Mouse (Mus musculus) right cerebral cortex, postnatal 10 days (tissue): ENCODE measurements at regions not wholly inside any gene's neighbourhood (a gene's known extent, or its start where the extent isn't known, plus 50 kb on each side); places are given as distances from the start of the nearest gene placed in this dataset.

Source experiments
- DNase-seq, 2 experiments: peaks; one replicate each; pipeline ENCODE4 v3.0.0; 2021; ENCODE audit warnings: low spot score in 2 of 2

DNA sequence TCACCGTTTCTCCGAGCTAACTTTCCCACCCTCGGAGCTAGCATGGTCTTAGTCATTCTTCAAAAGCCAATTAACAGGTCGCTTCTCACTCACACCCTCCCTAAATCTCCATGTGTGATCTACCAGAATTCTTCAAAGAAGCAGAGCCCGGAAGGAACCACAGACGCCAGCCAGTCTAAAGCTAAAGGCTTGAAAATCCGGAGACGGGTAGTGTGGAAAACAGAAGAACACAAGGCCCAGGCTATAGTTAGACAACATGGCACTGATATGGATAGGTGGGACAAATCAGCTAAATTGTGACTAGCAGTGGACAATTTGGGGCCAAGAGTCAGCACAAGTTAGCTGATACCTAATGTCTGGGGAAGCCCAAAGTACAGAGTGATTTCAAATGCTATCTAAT lies 387.0 kb upstream of the Trpc7 start:
- no peak for DNase-seq

DNA sequence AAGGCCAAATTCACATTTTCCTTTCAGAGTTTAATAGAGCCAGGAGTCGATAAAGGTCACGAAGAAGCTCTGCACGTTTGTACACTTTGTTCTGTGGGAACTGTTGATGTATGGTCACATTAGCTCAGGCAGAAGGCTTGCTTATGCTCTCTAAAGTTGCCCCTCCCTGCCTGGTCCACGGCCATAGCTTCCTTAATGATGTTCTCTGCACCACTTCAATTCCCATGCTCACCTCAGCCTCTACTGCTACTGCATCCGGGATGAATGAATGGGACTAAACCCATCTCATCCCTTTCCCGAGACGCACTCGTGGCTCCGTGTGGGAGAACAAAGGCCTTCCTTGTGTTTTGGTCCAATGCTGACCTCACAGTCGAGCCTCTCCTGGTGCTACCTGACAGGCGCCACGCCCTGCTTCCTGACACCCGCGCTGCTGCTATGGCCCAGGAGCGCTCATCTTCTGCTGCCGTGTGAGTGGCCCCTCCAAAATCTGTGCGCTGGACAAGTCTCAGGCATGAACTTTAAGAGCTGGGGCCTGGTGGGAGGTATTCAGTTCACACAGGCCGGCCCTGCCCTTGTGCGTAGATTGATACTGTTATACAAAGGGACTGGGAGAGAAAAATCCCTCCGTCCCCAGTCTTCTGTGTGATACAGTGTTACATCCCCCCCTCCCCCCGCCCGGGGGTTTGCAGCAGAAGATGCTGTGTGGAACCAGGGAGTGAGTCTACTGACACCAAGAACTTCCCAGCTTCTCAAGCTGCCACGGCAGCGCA lies 386.3 kb upstream of the Trpc7 start:
- DNase-seq: no peak

DNA sequence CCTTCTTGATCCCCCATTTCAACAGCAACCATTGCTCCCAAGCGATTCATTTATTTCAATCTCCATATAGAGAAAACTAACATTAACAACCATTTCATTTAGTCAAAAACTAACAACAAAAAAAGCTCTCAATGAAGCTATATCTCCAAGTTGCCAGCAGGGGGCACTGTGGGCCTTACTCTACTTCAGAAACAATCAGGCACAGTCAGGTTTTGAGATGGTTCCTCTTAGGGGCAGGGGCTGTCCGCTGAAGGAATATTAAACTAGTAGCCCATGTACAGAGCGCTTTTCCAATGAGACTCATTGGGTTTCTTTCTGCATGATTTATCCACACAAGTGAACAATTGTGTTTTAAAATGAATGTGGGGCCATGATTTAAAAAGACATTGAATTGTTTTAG lies 385.7 kb upstream of the Trpc7 start:
- peak; percentile 73 to 82 for DNase-seq

DNA sequence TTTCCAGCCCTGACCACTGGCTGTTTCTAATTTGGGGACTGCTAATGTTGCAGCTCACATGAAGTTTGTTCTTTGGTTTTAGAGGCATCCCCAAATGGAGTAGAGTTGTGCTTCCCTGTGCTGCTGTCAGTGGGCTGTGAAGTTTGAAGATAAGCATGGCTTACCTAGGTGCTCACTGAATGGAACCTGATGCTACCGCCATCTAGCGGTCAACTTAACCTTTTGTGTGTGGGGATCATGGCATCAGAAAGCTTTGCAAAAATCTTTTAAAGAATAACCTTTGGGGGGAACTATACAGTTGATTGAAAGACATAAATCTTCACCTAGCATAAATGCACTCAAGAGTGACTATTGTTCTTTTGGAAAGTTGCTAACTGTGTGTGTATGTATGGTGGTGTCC lies 382.8 kb upstream of the Trpc7 start:
- no peak for DNase-seq

DNA sequence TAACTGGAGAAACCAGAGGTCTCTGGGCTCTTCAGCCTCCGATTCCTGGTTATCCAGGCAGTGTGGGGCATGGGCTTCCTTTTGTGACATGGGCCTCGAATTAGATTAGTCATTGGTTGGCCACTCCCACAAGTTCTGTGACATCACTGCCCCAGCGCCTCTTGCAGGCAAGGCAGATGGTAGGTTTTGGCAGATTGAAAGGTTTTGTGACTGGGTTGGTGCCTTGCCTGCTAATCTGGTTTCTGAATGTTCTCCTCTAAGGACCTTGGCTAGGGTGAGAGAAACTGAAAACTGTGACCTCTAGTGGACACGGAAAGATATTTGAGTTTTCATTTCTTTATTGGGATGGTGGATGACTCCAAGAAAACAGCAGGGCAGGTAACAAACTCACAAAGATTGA lies 381.3 kb upstream of the Trpc7 start:
- DNase-seq: no peak

DNA sequence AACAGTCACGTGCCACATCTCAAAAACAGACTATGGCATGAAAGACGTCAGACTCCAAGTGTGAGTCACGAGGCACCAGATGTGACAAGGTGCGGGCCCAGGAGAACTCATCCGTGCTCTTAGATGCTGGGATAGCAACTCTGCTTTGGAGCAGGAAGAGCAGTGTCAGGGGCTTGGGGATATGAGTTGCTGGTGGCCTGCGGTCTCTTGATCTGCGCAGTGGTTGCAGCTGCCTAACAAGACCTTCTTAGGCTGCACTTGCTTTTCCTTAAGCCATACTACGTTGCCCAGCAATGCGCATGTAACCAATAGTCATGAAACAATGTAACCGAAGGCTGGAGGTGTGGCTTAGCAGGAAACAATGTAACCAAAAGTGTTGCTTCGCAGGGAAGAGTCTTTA lies 380.1 kb upstream of the Trpc7 start:
- no peak for DNase-seq

GRCm38 (mm10) chr13:57273593-57273992 lies 377.8 kb upstream of the Trpc7 start:
- no peak for DNase-seq

DNA sequence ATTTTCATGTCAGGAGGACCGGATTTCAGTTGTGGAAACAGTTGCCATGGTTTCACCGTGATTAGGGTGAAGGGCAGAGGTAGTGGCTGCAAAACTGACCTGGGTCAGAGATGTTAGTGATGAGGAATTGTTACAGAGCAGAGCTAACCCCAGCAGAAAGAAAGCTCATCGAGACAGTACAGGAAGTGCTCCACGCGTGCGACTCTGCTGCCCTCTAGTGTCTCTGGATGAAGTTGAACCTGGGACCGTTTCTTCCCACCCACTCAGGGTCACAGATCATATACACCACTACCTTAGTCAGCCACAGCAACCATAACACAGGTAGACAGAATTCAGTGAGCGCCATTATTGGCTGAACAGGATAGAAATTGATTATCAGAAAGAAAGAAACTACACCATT lies 373.8 kb upstream of the Trpc7 start:
- DNase-seq: peak; percentile 34 to 57

GRCm38 (mm10) chr13:57259920-57260319 lies 364.1 kb upstream of the Trpc7 start:
- peak; percentile 79 to 87 for DNase-seq

- no peak for DNase-seq
Measured at GRCm38 (mm10) chr13:57259474-57259873, 363.7 kb upstream of the Trpc7 start.

DNA sequence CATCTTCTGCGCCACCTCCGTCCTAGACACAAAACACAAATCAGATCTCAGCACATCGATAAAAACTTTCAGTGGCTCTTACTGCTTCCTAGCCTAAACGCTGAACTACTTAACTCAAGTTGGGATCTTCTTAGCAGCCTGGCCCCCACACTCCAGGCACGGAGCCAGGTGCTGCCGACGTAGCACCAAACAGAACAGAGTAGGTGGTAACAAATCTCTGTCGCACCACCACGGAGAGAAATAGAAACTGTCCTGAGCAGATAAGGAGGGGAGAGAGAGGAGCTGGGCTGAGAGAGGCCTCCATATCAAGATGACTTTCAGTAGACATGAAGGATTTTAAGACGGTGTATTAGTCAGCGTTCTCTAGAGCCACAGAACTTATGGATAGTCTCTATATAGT lies 360.1 kb upstream of the Trpc7 start:
- DNase-seq: peak; percentile 47 to 51

GRCm38 (mm10) chr13:57249851-57250250 lies 354.1 kb upstream of the Trpc7 start:
- no peak for DNase-seq

- no peak for DNase-seq
Measured at GRCm38 (mm10) chr13:57249401-57249800, 353.6 kb upstream of the Trpc7 start.

DNA sequence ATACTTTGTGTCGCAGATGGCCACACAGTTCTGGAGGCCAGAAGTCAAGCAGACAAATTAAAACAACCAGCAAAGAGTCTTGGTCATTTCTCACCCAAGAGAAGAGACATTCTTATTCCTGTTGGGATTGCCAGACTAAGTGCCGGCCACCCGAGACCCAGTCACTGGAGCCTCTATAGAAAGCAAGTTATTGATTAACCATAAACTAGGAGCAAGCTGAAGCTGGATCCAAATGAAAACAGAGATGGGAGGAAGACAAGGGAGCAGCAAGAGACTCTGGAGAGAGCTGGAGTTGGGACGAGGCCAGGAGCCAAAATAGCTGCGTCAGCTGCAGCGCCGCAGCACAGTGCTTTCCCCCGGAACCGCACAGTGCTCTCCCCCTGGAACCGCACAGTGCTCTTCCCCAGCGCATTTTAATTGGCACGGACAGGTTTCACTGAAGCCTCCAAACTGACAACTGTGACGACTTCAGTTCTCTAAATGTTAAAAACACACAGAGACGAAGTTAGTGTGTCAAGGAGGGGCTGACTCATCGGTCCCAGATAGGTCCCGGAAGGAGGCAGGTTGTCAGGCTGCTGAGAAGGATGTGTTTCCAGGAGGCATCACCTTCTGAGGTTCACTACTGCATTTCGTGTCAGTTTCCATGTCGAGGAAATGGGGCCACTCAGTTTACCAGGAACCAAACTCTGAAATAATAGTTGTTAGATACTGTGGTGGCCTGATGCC lies 350.6 kb upstream of the Trpc7 start:
- peak in 1 of 2 experiments; percentile 39 for DNase-seq

DNA sequence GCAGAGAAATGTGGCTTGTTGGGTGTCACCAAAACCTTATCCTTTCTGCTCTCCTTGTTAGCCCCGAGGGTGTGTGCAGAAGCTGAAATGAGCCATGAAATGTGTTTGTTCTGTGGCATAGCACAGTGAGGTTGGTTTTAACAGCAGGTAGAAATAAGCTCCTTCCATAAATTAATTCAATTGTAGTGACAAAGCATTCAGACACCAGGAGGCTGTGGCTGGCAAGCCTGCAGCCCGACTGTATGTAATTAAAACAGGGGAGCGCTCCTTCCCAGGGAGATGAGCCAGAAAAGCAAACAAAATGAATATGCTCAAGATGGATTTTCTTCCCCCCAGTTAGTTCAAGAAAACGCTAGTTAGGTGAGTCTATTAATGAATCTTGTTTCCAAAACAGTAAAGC lies 341.1 kb upstream of the Trpc7 start:
- DNase-seq: peak in 1 of 2 experiments; percentile 33

DNA sequence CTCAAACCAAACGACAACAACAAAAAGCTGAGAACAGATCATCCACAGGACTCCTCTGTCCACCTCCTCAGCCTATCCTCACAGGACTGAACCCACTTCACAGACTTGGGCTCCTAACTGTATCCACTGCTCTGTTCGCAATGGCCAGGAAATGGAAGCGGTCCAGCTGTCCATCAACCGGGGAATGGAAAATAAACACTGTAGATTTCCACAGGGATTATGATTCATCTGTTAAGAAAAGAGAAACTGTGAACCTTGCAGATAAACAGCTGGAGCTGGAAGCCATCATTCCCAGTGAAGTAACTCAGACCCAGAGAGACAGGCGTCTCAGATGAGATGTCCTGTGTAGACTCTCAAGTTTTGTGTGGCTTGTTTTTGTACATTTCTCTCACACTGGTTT lies 340.4 kb upstream of the Trpc7 start:
- no peak for DNase-seq

DNA sequence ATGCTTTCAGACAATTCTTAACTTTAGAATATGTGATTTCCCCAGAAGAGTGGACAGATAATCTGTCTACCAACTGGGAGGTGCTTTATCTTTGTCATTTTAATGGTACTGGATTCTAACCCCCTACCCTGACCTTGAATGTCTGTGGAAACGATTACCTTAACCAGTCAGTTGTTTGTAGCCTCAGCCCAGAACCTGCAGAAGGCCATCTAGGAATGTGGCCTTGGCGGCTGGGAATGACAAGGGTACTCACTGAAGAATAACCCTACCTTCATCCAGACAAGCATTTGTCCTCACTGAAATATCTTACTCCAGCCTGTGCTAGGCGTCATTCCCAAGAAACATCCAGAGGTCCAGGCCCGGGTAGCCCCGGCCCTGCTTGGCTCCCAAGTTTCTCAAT lies 337.1 kb upstream of the Trpc7 start:
- DNase-seq: no peak

- no peak for DNase-seq
Measured at GRCm38 (mm10) chr13:57231666-57232065, 335.9 kb upstream of the Trpc7 start.

- DNase-seq: no peak
Measured at GRCm38 (mm10) chr13:57230253-57230652, 334.5 kb upstream of the Trpc7 start.

DNA sequence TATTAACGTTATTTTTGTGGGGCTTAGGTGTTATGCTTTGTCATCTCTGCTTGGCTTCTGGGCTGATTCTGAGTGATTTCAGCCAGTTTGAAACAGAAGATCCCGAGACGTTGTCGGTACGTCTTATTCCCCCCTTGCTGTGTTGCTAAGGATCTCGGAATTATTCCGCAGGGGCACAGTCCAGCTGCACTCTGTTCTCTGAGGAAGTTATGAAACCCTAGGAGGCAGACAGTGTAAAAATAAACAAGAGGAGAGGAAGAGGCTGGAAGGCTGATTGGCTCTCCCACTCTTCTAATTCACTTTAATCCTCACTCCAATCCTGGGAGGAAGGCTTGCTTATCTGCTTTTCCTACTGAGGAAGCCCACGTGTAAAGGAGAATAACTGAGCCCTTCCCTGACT lies 325.3 kb upstream of the Trpc7 start:
- DNase-seq: no peak

GRCm38 (mm10) chr13:57216161-57216560 lies 320.4 kb upstream of the Trpc7 start:
- no peak for DNase-seq

DNA sequence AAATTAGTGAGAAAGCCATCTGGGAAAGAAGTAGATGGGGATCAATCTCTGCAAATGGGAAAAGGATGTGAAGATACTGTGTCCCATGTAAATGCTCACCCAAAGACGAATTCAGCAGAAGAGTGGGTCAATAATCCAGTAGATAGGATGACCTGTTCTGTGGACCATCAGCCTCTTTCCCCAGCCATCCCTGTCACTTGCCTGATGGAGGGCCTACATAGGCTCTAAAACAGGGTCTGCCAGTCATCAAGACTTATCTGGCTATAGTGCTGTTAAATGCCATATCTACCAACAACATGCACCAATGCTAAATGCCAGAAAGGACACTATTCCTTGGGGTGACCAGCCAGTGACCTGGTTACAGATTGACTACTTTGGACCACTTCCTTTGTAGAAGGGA lies 316.5 kb upstream of the Trpc7 start:
- DNase-seq: no peak

DNA sequence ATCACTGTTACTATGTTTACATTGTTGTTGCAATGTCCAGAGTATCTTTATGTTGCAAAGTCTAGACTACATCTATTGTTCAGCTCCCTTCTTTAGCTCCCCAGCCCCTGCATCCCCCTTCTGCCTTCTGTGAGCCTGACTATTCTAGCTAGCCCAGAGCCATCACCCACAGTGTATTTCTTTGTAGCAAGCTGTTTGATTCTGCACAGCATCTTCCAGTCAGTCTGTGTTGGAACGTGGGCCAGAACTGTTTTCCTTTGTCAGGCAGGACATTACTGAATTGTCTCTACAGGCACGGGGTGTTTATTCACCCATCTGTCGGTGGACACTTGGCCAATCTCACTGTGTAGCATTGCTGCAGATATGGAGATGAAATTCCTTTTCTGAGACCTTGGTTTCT lies 295.4 kb upstream of the Trpc7 start:
- peak; percentile 32 to 55 for DNase-seq
